Mouse (Mus musculus) lung, postnatal 0 days (tissue): ENCODE measurements at regions not wholly inside any gene's neighbourhood (a gene's known extent, or its start where the extent isn't known, plus 50 kb on each side); places are given as distances from the start of the nearest gene placed in this dataset.

Experiments used
- CTCF ChIP-seq: IDR thresholded peaks from 2 replicates; pipeline ENCODE4 v1.5.1; 2016; ENCODE audit warnings: antibody characterized with exemption, mild to moderate bottlenecking
- EP300 ChIP-seq: IDR thresholded peaks from 2 replicates; pipeline ENCODE4 v1.6.1; 2016; ENCODE audit warnings: antibody characterized with exemption, mild to moderate bottlenecking, control low read depth

- TF ChIP-seq CTCF, result no peak
- no peak for TF ChIP-seq EP300
Observed at GRCm38 (mm10) chr10:42094274-42095000, 76.2 kb upstream of the Armc2 start.
